Mouse (Mus musculus) kidney, adult 2 months (tissue): ENCODE measurements around the gene Rapgef4.

Source experiments
- CTCF ChIP-seq: fragments of 200-500 bp; conservative IDR thresholded peaks from 2 replicates; pipeline ENCODE4 v1.5.1; 2011; ENCODE audit warnings: low read depth, mild to moderate bottlenecking, control low read depth, low read length, moderate library complexity, mixed read lengths; ENCODE audit not compliant: insufficient read depth, insufficient read length
- POLR2A ChIP-seq: fragments of 200-500 bp; IDR thresholded peaks from one replicate; pipeline ENCODE4 v1.6.1; 2011; ENCODE audit warnings: low read depth, low read length, control low read depth

DNA sequence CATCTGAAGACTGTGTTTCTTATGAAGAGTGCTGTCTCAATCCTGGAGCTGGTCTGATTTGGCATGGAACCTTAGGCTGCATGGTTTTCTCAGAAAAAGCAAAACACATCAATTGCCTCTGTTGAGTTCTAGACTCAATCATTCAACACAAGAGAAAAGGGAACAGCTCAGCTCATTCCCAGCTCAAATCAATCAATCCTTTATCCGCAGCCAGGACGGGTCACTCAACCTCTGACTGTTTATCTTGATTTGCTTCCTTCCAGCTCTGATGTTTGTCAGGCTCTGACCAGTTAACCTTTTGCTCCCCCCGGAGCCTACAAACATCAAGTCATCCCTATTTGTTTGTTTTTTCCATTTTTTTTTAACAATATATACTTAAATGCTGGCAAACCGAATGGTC lies 192.8 kb downstream of the Rapgef4 start:
- TF ChIP-seq CTCF = no peak
- no peak for TF ChIP-seq POLR2A
